Mouse (Mus musculus) lung, embryonic 15.5 days (tissue): Measurements from ENCODE around the gene Ugcg. TPM values are rescaled to one million over a fixed set of nuclear protein-coding genes. Genes with fewer than 3 reads are reported as not detected.

Source experiments
- ATAC-seq: fragments of 200-750 bp; cut with Nextera tagmentation; 2 replicates; pipeline ENCODE4 v1.8.0; 2017; ENCODE audit warnings: moderate number of reproducible peaks, borderline replicate concordance; ENCODE audit not compliant: low FRiP score, low TSS enrichment; ENCODE audit errors: extremely low read depth
- H3K27ac ChIP-seq: fragments of 300-500 bp; sonication (generic); 2 replicates; pipeline ENCODE4 v1.5.1; 2015; ENCODE audit warnings: moderate library complexity, mild to moderate bottlenecking, inconsistent platforms
- H3K27me3 ChIP-seq: fragments of 300-500 bp; sonication (generic); 2 replicates; pipeline ENCODE4 v1.6.1; 2015; ENCODE audit warnings: inconsistent platforms
- H3K36me3 ChIP-seq: fragments of 300-500 bp; sonication (generic); 2 replicates; pipeline ENCODE4 v1.6.1; 2015; ENCODE audit warnings: inconsistent platforms
- H3K4me1 ChIP-seq: fragments of 300-500 bp; sonication (generic); 2 replicates; pipeline ENCODE4 v1.6.1; 2015; ENCODE audit warnings: inconsistent platforms
- H3K4me2 ChIP-seq: fragments of 300-500 bp; sonication (generic); 2 replicates; pipeline ENCODE4 v1.6.1; 2015; ENCODE audit warnings: inconsistent platforms, mild to moderate bottlenecking, moderate library complexity
- H3K4me3 ChIP-seq: fragments of 300-500 bp; sonication (generic); 2 replicates; pipeline ENCODE4 v1.5.1; 2015; ENCODE audit warnings: mild to moderate bottlenecking, inconsistent platforms
- H3K9ac ChIP-seq: fragments of 300-500 bp; sonication (generic); 2 replicates; pipeline ENCODE4 v1.6.1; 2015; ENCODE audit warnings: inconsistent platforms
- H3K9me3 ChIP-seq: fragments of 300-500 bp; sonication (generic); 2 replicates; pipeline ENCODE4 v1.6.1; 2016; ENCODE audit warnings: inconsistent platforms
- WGBS: fragments of 180-500 bp; shearing (Covaris S2); methylation state at CpG from one replicate; pipeline ENCODE4 v1.1.7; 2015; 5-methylcytosine and 5-hydroxymethylcytosine counted together
- polyA plus RNA-seq: library from polyadenylated mRNA; unstranded; fragments of >200 nt; fragmentation: Nextera tagmentation; extraction: Ambion mirVana; gene quantifications from 2 replicates; pipeline ENCODE4 v1.2.1, GENCODE M21; 2015

Ugcg gene
- polyA plus RNA-seq, result 10.0 and 12.1 TPM in 2 replicates

DNA sequence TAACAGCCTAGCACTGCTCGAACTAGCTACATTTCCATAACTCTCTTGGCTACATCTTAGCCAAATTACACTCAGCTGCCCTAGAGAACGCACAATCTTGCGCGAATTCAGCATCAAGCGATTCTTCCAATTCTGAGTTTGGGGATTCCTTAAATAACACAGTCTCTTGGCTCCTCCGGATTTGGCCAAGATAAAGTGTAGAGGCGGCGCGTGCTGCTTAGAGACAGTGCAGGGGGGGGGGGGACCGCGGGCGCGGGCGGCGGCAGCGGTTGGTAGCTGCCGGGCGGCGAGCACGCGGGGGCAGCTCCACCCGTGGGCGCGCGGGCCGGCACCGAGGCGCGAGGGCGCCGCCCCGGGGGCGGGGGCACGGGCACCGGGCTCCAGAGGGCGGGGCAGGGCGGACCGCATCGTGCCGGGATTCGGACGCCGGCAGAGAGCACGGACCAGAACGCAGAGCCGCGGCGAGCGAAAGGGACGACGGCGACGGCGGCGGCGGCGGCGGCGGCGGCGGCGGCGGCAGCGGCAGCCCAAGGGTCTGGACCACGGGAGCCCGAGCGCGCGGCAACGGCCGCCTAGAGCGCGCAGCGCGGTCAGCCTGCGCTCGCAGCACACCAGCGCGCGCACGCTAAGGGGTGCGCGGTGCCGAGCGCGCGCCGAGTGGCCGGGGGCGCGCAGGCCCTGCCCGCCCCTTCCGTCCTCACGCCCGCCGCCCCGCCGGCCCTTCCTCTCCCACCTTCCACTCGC, at the start of gene Ugcg:
TSS of gene Ugcg (plus strand) at position 456 of the 744 bp plus-strand sequence.
- Histone ChIP-seq H3K36me3 (no peaks in the 10 kb centered on the region), H3K4me3 (peak within 1 kb of the TSS; percentile 85), H3K4me2 (peak within 1 kb of the TSS; percentile 64), H3K9me3 (no peaks in the 10 kb centered on the region), H3K27ac (peak within 1 kb of the TSS; percentile 97), H3K4me1 (peaks cover 11% of the 10 kb centered on the region), H3K9ac (peak within 1 kb of the TSS; percentile 96), H3K27me3 (no peaks in the 10 kb centered on the region)
- peak; percentile 92 for ATAC-seq
- WGBS, result under 1% methylated on average over 24 of the region's 99 CpGs

DNA sequence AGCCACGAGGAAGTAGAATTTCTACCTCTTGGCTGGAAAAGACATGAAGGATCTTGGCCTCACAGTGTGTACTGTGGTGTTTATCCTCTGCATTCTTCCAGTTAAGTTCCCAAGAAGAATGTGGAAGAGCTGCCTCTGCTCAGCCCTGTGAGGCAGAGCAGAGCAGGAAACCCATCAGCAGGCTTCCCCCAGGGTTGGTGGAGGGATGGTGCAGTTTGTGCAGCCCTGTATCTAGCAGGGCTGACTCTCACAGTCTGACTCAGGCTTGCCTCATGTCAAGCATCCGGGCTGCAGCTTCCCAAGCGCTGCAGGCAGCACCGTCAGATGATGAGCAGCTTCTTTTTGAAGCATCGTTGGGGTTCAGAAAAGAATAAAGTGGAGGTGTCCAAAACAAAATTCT, 40.0 kb upstream of the Ugcg start:
- Histone ChIP-seq H3K9me3 (no peaks in the 10 kb centered on the region), H3K4me2 (no peak overlapping the region), H3K4me3 (no peak overlapping the region), H3K36me3 (no peaks in the 10 kb centered on the region), H3K27me3 (no peaks in the 10 kb centered on the region), H3K9ac (no peak overlapping the region), H3K27ac (no peak overlapping the region), H3K4me1 (no peaks in the 10 kb centered on the region)
- no peak for ATAC-seq
- WGBS, result 58% methylated on average over 5 of the region's 5 CpGs

- 44% methylated on average over 5 of the region's 5 CpGs for WGBS
- Histone ChIP-seq H3K27ac (no peak overlapping the region), H3K9ac (no peak overlapping the region), H3K4me1 (no peaks in the 10 kb centered on the region), H3K4me3 (no peak overlapping the region), H3K36me3 (no peaks in the 10 kb centered on the region), H3K9me3 (no peaks in the 10 kb centered on the region), H3K27me3 (no peaks in the 10 kb centered on the region), H3K4me2 (no peak overlapping the region)
- no peak for ATAC-seq
Observed at GRCm38 (mm10) chr4:59150907-59151306, 38.1 kb upstream of the Ugcg start.

GRCm38 (mm10) chr4:59151953-59152352, 37.1 kb upstream of the Ugcg start:
- WGBS, result 62% methylated on average over 1 of the region's 1 CpGs
- Histone ChIP-seq H3K4me1 (peaks cover under 1% of the 10 kb centered on the region; the same call in 1 of the 2 replicates), H3K9me3 (no peaks in the 10 kb centered on the region), H3K4me2 (no peak overlapping the region), H3K36me3 (no peaks in the 10 kb centered on the region), H3K27ac (no peak overlapping the region), H3K9ac (no peak overlapping the region), H3K27me3 (no peaks in the 10 kb centered on the region), H3K4me3 (no peak overlapping the region)
- no peak for ATAC-seq

DNA sequence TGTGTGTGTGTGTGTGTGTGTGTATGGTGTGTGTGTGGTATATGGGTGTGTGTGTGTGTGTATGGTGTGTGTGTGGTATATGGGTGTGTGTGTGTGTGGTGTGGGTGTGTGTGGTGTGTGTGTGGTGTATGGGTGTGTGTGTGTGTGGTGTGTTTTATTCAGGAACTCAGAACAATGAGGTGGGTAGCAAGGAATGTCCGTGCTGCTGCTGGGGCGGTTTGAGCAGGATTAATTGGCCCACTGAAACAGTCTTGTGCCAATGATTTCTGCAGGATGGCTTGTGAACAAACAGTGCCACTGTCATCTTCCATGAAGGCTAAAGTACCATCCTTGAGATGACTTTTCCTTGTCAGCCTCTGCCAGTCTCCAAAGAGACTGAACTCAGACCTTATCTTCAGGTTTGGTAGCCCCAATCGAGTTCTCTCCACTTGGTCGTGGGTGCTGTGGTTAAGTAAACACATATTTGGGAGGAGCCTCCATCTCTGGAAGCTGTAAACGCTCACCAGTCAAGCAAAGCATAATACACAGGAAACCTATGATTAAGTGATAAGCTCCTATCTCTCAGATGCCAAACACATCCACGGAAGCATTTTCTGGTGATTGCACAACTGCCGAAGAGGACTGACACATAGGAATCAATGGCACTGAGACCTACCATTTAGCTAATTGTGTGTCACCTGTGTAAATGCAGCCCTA, 32.0 kb upstream of the Ugcg start:
- no peak for ATAC-seq
- 20% methylated on average over 7 of the region's 7 CpGs for WGBS
- H3K4me3 ChIP-seq, result no peak overlapping the region
- H3K9ac ChIP-seq, result no peak overlapping the region
- H3K4me2 ChIP-seq, result no peak overlapping the region
- H3K36me3 ChIP-seq, result no peaks in the 10 kb centered on the region
- H3K27me3 ChIP-seq, result no peaks in the 10 kb centered on the region
- peaks cover 9% of the 10 kb centered on the region; the same call in 1 of the 2 replicates for H3K4me1 ChIP-seq
- no peaks in the 10 kb centered on the region for H3K9me3 ChIP-seq
- H3K27ac ChIP-seq, result no peak overlapping the region

GRCm38 (mm10) chr4:59157654-59158053, 31.4 kb upstream of the Ugcg start:
- no peak overlapping the region for H3K4me2 ChIP-seq
- H3K27me3 ChIP-seq, result no peaks in the 10 kb centered on the region
- H3K9me3 ChIP-seq, result no peaks in the 10 kb centered on the region
- H3K9ac ChIP-seq, result no peak overlapping the region
- H3K36me3 ChIP-seq, result no peaks in the 10 kb centered on the region
- no peak for ATAC-seq
- peaks cover 9% of the 10 kb centered on the region; the same call in 1 of the 2 replicates for H3K4me1 ChIP-seq
- no peak overlapping the region for H3K4me3 ChIP-seq
- no peak overlapping the region for H3K27ac ChIP-seq
- 52% methylated on average over 2 of the region's 2 CpGs for whole genome bisulfite sequencing

GRCm38 (mm10) chr4:59160289-59160688, 28.8 kb upstream of the Ugcg start:
- 77% methylated on average over 5 of the region's 5 CpGs for WGBS

DNA sequence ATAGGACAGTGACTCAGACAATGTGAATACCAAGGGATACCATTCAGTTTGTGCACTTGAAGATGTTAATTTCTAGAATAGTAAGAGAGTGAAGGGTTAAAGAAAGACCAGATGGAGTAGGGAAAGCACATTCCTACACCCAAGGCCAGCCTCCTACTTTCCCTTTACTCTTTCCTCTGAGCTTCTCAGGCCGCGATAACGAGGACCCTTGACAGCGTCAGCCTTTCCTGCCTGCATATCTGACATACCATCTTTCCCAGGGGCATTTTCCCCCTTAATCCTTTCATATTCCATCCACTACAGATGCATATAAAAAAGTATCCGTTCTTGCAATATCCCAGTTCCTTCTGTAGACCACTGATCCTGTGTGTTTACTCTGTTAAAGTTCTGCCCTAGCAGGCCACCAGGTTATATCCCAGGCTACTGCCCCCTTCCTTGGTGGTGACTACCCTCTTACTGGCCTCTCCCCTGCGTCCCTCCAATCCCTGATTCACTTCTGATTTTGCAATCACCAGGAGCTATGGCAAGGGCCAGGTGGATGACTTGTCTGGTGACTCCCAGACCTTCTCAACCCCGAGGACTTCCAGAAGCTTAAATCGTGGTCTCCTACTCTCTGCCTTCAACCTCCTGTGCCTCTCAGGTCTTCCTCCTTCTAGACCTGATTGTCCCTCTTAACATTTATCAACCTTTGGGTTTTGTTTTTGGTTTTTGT, 27.9 kb upstream of the Ugcg start:
- H3K9me3 ChIP-seq, result no peaks in the 10 kb centered on the region
- peak; percentile 67; the same call in 1 of the 2 replicates for ATAC-seq
- H3K9ac ChIP-seq, result no peak overlapping the region
- H3K27ac ChIP-seq, result peak overlapping the region; percentile 77
- 26% methylated on average over 8 of the region's 8 CpGs for WGBS
- H3K4me3 ChIP-seq, result no peak overlapping the region
- no peaks in the 10 kb centered on the region for H3K27me3 ChIP-seq
- no peaks in the 10 kb centered on the region for H3K36me3 ChIP-seq
- H3K4me2 ChIP-seq, result 0 out of 2 replicates have a peak overlapping the region, but pooled peaks have one; percentile 15
- H3K4me1 ChIP-seq, result peaks cover 9% of the 10 kb centered on the region; the same call in 1 of the 2 replicates

More at GRCm38 (mm10) chr4:59160289-59160688, 28.8 kb upstream of the Ugcg start:
- H3K4me3 ChIP-seq, result no peak overlapping the region
- peaks cover 9% of the 10 kb centered on the region; the same call in 1 of the 2 replicates for H3K4me1 ChIP-seq
- H3K27me3 ChIP-seq, result no peaks in the 10 kb centered on the region
- no peak overlapping the region for H3K9ac ChIP-seq
- ATAC-seq, result no peak
- H3K36me3 ChIP-seq, result no peaks in the 10 kb centered on the region
- H3K9me3 ChIP-seq, result no peaks in the 10 kb centered on the region
- no peak overlapping the region for H3K4me2 ChIP-seq
- no peak overlapping the region for H3K27ac ChIP-seq

DNA sequence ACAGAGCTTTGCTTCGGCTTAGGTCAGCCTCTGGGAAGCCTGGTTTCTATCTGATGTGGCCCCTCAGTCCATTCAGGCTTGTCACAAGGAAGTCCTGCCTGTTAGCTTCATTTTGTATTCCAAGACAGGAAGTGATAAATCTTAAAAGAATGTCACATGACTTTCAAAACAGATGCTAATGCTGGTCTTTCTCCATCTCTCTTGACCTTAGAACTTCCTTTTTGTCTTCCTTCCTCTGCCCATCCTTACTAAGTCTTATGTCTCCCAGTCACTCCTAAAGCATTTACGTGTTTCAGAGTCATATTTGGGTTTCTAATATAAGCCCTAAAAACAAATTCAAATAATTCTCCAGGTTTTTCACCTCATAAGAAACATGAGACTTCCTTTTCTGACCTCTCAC, 25.0 kb upstream of the Ugcg start:
- Histone ChIP-seq H3K36me3 (no peaks in the 10 kb centered on the region), H3K4me3 (no peak overlapping the region), H3K27me3 (no peaks in the 10 kb centered on the region), H3K9me3 (no peaks in the 10 kb centered on the region), H3K9ac (no peak overlapping the region), H3K4me2 (no peak overlapping the region), H3K4me1 (no peaks in the 10 kb centered on the region), H3K27ac (no peak overlapping the region)
- no peak for ATAC-seq
- 58% methylated on average over 2 of the region's 2 CpGs for WGBS

GRCm38 (mm10) chr4:59167251-59167847, 21.7 kb upstream of the Ugcg start:
- Histone ChIP-seq H3K9ac (no peak overlapping the region), H3K4me2 (no peak overlapping the region), H3K4me3 (no peak overlapping the region), H3K9me3 (no peaks in the 10 kb centered on the region), H3K4me1 (no peaks in the 10 kb centered on the region), H3K36me3 (no peaks in the 10 kb centered on the region), H3K27me3 (no peaks in the 10 kb centered on the region), H3K27ac (no peak overlapping the region)
- WGBS, result 86% methylated on average over 2 of the region's 2 CpGs
- ATAC-seq, result no peak

DNA sequence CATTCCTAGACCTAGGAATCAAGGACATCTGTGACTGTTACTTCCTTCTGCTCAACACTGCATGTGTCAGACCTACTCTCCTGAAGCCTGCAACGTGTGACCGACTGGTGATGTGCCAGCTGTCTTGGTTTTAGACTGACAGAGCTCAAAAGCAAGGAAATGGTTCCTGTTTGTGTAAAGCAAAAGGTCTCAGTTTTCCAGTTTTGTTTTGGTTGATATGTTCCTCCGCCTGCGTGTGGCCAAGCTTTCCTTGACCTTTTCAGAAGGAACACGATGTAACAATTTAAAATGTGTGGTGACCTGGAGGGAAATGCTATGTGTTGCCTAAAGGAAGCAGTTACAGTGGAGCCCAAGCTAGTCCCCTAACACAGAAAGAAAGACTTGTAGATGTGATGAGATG, 19.1 kb upstream of the Ugcg start:
- ATAC-seq, result no peak
- WGBS, result 72% methylated on average over 5 of the region's 5 CpGs
- H3K27ac ChIP-seq, result no peak overlapping the region
- H3K4me2 ChIP-seq, result no peak overlapping the region
- no peak overlapping the region for H3K9ac ChIP-seq
- H3K36me3 ChIP-seq, result no peaks in the 10 kb centered on the region
- no peaks in the 10 kb centered on the region for H3K27me3 ChIP-seq
- H3K4me1 ChIP-seq, result no peaks in the 10 kb centered on the region
- H3K9me3 ChIP-seq, result no peaks in the 10 kb centered on the region
- no peak overlapping the region for H3K4me3 ChIP-seq
